Mouse (Mus musculus): ENCODE results near the gene Plekhj1. TPM values are rescaled to one million over a fixed set of nuclear protein-coding genes. Genes with fewer than 3 reads are reported as not detected.

Gene Plekhj1
- polyA plus RNA-seq, 1 experiment from 2014 or later, result 114 TPM

DNA sequence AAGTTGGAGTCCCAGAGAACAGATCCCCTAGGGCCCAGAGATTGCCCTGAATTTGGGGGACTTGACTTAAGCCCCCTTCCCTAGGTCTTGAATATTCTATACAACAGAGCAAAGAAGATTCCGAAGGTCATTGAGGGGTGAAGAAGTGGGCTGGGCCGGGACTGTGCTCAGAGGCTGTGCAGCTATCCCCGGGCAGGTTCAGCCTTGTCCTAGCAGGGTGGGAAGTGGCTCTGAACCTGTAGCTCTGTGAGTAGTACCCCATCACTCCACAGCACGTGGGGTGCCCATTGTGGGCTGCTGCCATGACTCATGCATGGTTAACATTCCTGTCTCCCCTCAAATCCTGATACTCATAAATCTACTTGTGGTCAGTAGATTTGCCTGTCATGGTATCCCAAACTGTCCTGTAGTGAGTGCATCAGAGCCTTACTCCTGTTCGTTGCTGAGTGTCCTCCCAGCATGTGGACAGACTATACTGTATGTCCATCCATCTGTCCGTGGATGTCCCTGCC, 22.0 kb downstream of the Plekhj1 start:
- Histone ChIP-seq H3K4me1 (ENCODE audit: control insufficient read depth, insufficient read depth, low read length) (peaks cover 7% of the 10 kb centered on the region), H3K9ac (ENCODE audit: low read length) (no peak overlapping the region), H3K4me2 (ENCODE audit: low read depth, low read length) (no peak overlapping the region), H3K4me3 (replicated peaks; ENCODE audit: low read length) (no peak overlapping the region), H3K36me3 (ENCODE audit: control insufficient read depth, insufficient read depth, low read length) (peaks cover 44% of the 10 kb centered on the region), H3K27me3 (ENCODE audit: control insufficient read depth, insufficient read depth, low read length) (no peaks in the 10 kb centered on the region), H3K27ac (ENCODE audit: low read length) (peak overlapping the region; percentile 70), H3K9me3 (replicated peaks; ENCODE audit: control insufficient read depth, low read length) (no peaks in the 10 kb centered on the region)
- ATAC-seq (ENCODE audit: insufficient read depth, low FRiP score), result peak; percentile 27; the same call in 1 of the 2 replicates
- 79% methylated on average over 6 of the region's 6 CpGs for WGBS

DNA sequence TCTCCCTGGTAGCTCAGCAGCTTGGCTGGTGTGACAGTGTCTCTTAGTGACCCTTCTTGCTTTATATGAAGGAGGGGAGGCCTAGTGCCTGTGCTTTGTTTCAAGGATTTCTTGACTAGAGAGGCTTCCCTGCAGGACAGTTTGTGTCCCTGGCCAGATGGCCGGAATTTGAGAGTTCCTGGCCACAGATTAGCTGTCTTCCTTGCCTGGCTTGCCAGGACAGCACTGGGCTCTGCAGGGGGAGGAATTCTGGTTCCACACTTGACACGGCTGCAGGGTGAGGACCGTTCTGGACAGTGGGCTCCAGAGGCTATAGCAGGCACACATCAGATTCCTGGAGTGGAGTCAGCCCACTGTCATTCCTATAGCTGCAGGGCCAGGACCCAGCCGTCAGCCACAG, 22.7 kb downstream of the Plekhj1 start:
- H3K36me3 ChIP-seq (ENCODE audit: control insufficient read depth, insufficient read depth, low read length), result peaks cover 39% of the 10 kb centered on the region
- ATAC-seq (ENCODE audit: insufficient read depth, low FRiP score), result no peak
- no peaks in the 10 kb centered on the region for H3K27me3 ChIP-seq (ENCODE audit: control insufficient read depth, insufficient read depth, low read length)
- WGBS, result 81% methylated on average over 4 of the region's 4 CpGs
- peaks cover 7% of the 10 kb centered on the region for H3K4me1 ChIP-seq (ENCODE audit: control insufficient read depth, insufficient read depth, low read length)
- H3K27ac ChIP-seq (ENCODE audit: low read length), result peak overlapping the region; percentile 70; the same call in 1 of the 2 replicates
- no peak overlapping the region for H3K4me2 ChIP-seq (ENCODE audit: low read depth, low read length)
- H3K9me3 ChIP-seq (replicated peaks; ENCODE audit: control insufficient read depth, low read length), result no peaks in the 10 kb centered on the region
- no peak overlapping the region for H3K9ac ChIP-seq (ENCODE audit: low read length)
- H3K4me3 ChIP-seq (replicated peaks; ENCODE audit: low read length), result no peak overlapping the region

DNA sequence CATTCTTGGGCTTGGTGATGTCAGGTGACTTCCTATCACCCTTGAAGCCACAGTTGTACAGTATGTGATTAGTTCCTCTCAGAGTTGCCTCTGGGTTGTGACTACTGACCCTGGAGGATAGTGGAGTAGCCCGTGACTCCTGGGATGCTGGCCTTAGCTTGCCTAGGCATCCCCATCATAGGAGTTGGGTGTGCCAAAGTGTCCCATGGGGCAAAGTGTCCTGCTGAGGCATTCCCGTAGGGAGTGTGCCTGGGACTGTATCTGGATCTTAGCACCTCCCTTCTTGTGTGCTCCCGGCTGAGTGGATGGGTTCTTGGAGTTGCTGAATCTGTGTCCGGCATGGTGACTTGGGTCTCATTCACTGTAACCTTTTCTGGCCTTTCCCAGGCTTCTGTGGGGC, 23.4 kb downstream of the Plekhj1 start:
- Histone ChIP-seq H3K4me1 (ENCODE audit: control insufficient read depth, insufficient read depth, low read length) (peaks cover 7% of the 10 kb centered on the region), H3K36me3 (ENCODE audit: control insufficient read depth, insufficient read depth, low read length) (peaks cover 33% of the 10 kb centered on the region), H3K27me3 (ENCODE audit: control insufficient read depth, insufficient read depth, low read length) (no peaks in the 10 kb centered on the region), H3K9me3 (replicated peaks; ENCODE audit: control insufficient read depth, low read length) (no peaks in the 10 kb centered on the region), H3K9ac (ENCODE audit: low read length) (no peak overlapping the region), H3K27ac (ENCODE audit: low read length) (peak overlapping the region; percentile 80), H3K4me2 (ENCODE audit: low read depth, low read length) (no peak overlapping the region), H3K4me3 (replicated peaks; ENCODE audit: low read length) (no peak overlapping the region)
- 82% methylated on average over 4 of the region's 4 CpGs for WGBS
- ATAC-seq (ENCODE audit: insufficient read depth, low FRiP score), result no peak

DNA sequence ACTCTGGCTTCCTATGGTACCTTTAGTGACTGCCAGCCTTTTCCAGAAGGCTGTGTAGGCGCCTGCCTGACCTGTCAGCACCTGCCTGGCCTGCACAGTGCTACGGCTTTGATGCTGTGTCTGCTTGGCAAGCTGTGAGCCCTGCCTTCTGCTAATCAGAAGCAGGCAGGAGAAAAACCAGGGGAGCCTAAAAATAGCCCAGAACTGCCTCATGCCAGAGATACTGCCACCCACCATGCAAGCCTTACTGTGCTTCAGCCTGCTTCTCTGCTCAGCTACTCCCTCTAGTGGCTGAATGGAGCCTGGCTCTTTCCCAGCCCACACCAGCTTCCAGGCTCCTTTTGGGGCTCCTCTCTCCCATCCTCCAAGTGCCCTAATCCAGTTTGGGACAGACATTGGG, 23.9 kb downstream of the Plekhj1 start:
- H3K36me3 ChIP-seq (ENCODE audit: control insufficient read depth, insufficient read depth, low read length), result peaks cover 28% of the 10 kb centered on the region
- H3K27ac ChIP-seq (ENCODE audit: low read length), result peak overlapping the region; percentile 80
- WGBS, result 31% methylated on average over 2 of the region's 2 CpGs
- H3K27me3 ChIP-seq (ENCODE audit: control insufficient read depth, insufficient read depth, low read length), result no peaks in the 10 kb centered on the region
- H3K9me3 ChIP-seq (replicated peaks; ENCODE audit: control insufficient read depth, low read length), result no peaks in the 10 kb centered on the region
- H3K9ac ChIP-seq (ENCODE audit: low read length), result 0 out of 2 replicates have a peak overlapping the region, but pooled peaks have one; percentile 4
- no peak overlapping the region for H3K4me2 ChIP-seq (ENCODE audit: low read depth, low read length)
- peak; percentile 89 for ATAC-seq (ENCODE audit: insufficient read depth, low FRiP score)
- peaks cover 7% of the 10 kb centered on the region for H3K4me1 ChIP-seq (ENCODE audit: control insufficient read depth, insufficient read depth, low read length)
- H3K4me3 ChIP-seq (replicated peaks; ENCODE audit: low read length), result no peak overlapping the region

DNA sequence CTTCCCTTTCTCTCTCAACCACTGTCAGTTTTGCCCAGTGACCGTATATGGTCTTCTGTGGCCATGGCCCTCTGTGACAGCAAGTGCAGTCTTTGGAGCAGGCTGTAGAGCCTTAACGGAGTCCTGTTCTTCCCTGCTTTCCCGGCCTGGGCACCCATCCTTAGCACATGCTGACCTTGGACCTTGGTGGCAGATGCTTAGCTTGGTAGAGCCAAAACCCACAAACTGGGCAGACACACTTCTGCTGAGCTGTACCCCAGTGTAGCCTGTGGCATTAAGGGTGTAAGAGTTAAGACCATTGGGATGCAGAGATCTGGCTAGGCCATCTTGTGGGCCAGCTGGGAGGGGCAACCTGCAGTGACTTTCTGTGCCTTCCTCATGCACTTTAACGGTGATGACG, 24.6 kb downstream of the Plekhj1 start:
- Histone ChIP-seq H3K4me1 (ENCODE audit: control insufficient read depth, insufficient read depth, low read length) (peaks cover 7% of the 10 kb centered on the region), H3K36me3 (ENCODE audit: control insufficient read depth, insufficient read depth, low read length) (peaks cover 21% of the 10 kb centered on the region), H3K27me3 (ENCODE audit: control insufficient read depth, insufficient read depth, low read length) (no peaks in the 10 kb centered on the region), H3K9ac (ENCODE audit: low read length) (peak overlapping the region; percentile 4; the same call in 1 of the 2 replicates), H3K27ac (ENCODE audit: low read length) (peak overlapping the region; percentile 80), H3K4me2 (ENCODE audit: low read depth, low read length) (no peak overlapping the region), H3K9me3 (replicated peaks; ENCODE audit: control insufficient read depth, low read length) (no peaks in the 10 kb centered on the region), H3K4me3 (replicated peaks; ENCODE audit: low read length) (no peak overlapping the region)
- 77% methylated on average over 5 of the region's 5 CpGs for WGBS
- ATAC-seq (ENCODE audit: insufficient read depth, low FRiP score), result no peak

DNA sequence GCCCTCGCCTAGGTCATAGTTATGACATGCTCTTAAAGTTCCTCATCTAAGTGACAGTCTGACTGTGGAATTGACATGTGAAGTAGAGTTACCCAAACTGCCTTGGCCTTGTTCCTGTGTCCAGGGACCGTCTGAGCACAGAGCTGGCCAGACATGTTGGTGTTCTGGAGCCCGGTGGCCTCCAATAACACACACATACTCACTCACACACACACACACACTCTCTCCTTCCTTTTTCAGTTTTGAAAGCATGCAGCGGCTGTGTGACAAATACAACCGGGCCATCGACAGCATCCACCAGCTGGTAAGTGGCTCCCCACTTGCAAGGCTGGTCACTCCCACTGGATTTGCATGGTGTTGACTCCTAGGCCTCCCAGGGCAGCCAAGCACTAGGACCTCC, 30.1 kb downstream of the Plekhj1 start:
- Histone ChIP-seq H3K4me2 (ENCODE audit: low read depth, low read length) (no peak overlapping the region), H3K9me3 (replicated peaks; ENCODE audit: control insufficient read depth, low read length) (no peaks in the 10 kb centered on the region), H3K27me3 (ENCODE audit: control insufficient read depth, insufficient read depth, low read length) (no peaks in the 10 kb centered on the region), H3K4me3 (replicated peaks; ENCODE audit: low read length) (no peak overlapping the region), H3K4me1 (ENCODE audit: control insufficient read depth, insufficient read depth, low read length) (peaks cover 3% of the 10 kb centered on the region; the same call in 1 of the 2 replicates), H3K27ac (ENCODE audit: low read length) (no peak overlapping the region), H3K9ac (ENCODE audit: low read length) (no peak overlapping the region), H3K36me3 (ENCODE audit: control insufficient read depth, insufficient read depth, low read length) (0 out of 2 replicates have a peak, but pooled peaks cover 15% of the 10 kb centered on the region)
- WGBS, result 84% methylated on average over 6 of the region's 6 CpGs
- no peak for ATAC-seq (ENCODE audit: insufficient read depth, low FRiP score)

DNA sequence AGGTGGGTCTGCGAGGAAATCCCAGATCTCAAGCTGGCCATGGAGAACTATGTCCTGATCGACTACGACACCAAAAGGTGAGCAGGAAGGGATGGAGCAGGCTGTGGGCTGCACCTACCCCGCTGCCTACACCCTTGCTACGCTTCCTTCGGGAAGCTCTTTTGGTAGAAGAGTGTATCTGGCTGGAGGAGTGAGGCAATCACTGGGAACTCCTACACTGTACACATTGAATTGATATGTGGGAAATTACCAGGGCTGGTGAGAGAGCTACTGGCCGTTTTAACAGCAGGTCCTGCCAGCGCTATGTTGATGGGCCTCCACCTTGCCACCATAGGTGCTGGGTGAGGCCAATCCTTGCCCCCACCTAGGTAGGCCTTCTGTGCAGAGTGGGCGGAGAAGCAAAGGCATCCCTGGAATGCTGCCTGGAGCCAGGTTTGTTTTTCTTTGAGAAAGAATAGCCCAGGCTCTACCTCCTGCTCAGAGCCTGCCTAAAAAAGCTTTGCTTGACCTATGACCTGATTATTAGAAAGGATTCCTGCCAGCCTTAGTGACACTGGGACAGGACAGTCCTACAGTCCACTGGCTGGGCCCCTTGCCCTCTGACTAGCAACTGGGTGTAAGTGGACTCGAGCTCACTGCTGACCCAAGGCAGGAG, 32.1 kb downstream of the Plekhj1 start:
- 57% methylated on average over 10 of the region's 10 CpGs for WGBS
- H3K4me1 ChIP-seq (ENCODE audit: control insufficient read depth, insufficient read depth, low read length), result peaks cover 9% of the 10 kb centered on the region
- H3K27me3 ChIP-seq (ENCODE audit: control insufficient read depth, insufficient read depth, low read length), result no peaks in the 10 kb centered on the region
- H3K27ac ChIP-seq (ENCODE audit: low read length), result peak overlapping the region; percentile 42
- H3K4me3 ChIP-seq (replicated peaks; ENCODE audit: low read length), result no peak overlapping the region
- H3K9me3 ChIP-seq (replicated peaks; ENCODE audit: control insufficient read depth, low read length), result no peaks in the 10 kb centered on the region
- H3K36me3 ChIP-seq (ENCODE audit: control insufficient read depth, insufficient read depth, low read length), result 0 out of 2 replicates have a peak, but pooled peaks cover 15% of the 10 kb centered on the region
- H3K4me2 ChIP-seq (ENCODE audit: low read depth, low read length), result no peak overlapping the region
- no peak overlapping the region for H3K9ac ChIP-seq (ENCODE audit: low read length)
- peak; percentile 57; the same call in 1 of the 2 replicates for ATAC-seq (ENCODE audit: insufficient read depth, low FRiP score)

DNA sequence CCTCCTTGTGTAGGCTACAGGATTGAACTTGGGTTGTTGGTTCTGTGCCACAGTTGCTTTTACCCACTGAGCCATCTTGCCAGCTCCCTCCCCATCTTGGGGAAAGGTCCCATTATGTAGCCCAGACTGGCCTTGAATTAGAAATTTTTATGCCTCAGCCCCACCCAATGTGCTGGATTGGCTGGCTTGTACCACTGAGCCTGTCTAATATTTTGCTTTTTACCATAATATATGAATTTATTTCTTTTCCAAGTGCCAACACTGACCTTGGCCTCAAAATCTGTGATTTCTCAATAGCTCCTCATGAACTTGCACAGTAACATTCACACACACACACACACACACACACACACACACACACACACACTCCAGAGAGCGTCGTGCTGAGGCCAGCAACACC, 32.7 kb downstream of the Plekhj1 start:
- WGBS, result 50% methylated on average over 2 of the region's 2 CpGs
- H3K9me3 ChIP-seq (replicated peaks; ENCODE audit: control insufficient read depth, low read length), result no peaks in the 10 kb centered on the region
- H3K9ac ChIP-seq (ENCODE audit: low read length), result no peak overlapping the region
- H3K36me3 ChIP-seq (ENCODE audit: control insufficient read depth, insufficient read depth, low read length), result 0 out of 2 replicates have a peak, but pooled peaks cover 15% of the 10 kb centered on the region
- ATAC-seq (ENCODE audit: insufficient read depth, low FRiP score), result no peak
- no peak overlapping the region for H3K4me2 ChIP-seq (ENCODE audit: low read depth, low read length)
- no peaks in the 10 kb centered on the region for H3K27me3 ChIP-seq (ENCODE audit: control insufficient read depth, insufficient read depth, low read length)
- H3K27ac ChIP-seq (ENCODE audit: low read length), result peak overlapping the region; percentile 42
- H3K4me1 ChIP-seq (ENCODE audit: control insufficient read depth, insufficient read depth, low read length), result peaks cover 14% of the 10 kb centered on the region
- H3K4me3 ChIP-seq (replicated peaks; ENCODE audit: low read length), result no peak overlapping the region

DNA sequence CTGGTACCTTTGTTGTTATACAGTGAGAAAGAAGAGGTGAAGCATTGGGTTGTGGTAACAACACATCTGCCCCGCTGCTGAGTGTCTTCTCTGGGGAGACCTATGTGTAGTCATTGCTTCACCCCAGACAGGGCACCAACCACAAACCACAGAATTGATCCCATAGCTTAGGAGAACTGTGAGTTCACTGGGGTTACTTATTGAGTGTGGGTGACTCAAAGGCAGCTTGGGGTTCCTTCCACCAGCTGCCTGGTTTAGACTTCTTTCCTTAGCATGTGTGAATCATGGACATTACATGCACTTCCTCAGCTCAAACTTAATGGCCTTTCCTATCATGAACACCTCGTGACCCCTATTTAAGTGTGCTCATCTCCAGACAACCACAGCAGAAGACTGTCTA, 34.9 kb downstream of the Plekhj1 start:
- no peak overlapping the region for H3K9ac ChIP-seq (ENCODE audit: low read length)
- 0 out of 2 replicates have a peak, but pooled peaks cover 15% of the 10 kb centered on the region for H3K36me3 ChIP-seq (ENCODE audit: control insufficient read depth, insufficient read depth, low read length)
- H3K27me3 ChIP-seq (ENCODE audit: control insufficient read depth, insufficient read depth, low read length), result no peaks in the 10 kb centered on the region
- no peak for ATAC-seq (ENCODE audit: insufficient read depth, low FRiP score)
- no peaks in the 10 kb centered on the region for H3K9me3 ChIP-seq (replicated peaks; ENCODE audit: control insufficient read depth, low read length)
- H3K4me1 ChIP-seq (ENCODE audit: control insufficient read depth, insufficient read depth, low read length), result peaks cover 21% of the 10 kb centered on the region
- H3K4me3 ChIP-seq (replicated peaks; ENCODE audit: low read length), result no peak overlapping the region
- H3K27ac ChIP-seq (ENCODE audit: low read length), result no peak overlapping the region
- WGBS, result 83% methylated on average over 2 of the region's 2 CpGs
- H3K4me2 ChIP-seq (ENCODE audit: low read depth, low read length), result no peak overlapping the region
